Mouse (Mus musculus) kidney, embryonic 15.5 days (tissue): ENCODE measurements around the gene Lexm. TPM values are rescaled to one million over a fixed set of nuclear protein-coding genes. Genes with fewer than 3 reads are reported as not detected.

ENCODE experiments used
- ATAC-seq: fragments of 200-750 bp; cut with Nextera tagmentation; replicated peaks from 2 replicates; pipeline ENCODE4 v1.8.0; 2017; ENCODE audit warnings: moderate TSS enrichment; ENCODE audit not compliant: low FRiP score
- H3K27ac ChIP-seq: fragments of 300-500 bp; sonication (generic); 2 replicates; pipeline ENCODE4 v1.5.1; 2015; ENCODE audit warnings: mild to moderate bottlenecking, inconsistent platforms
- H3K27me3 ChIP-seq: fragments of 300-500 bp; sonication (generic); 2 replicates; pipeline ENCODE4 v1.6.1; 2015; ENCODE audit warnings: inconsistent platforms
- H3K36me3 ChIP-seq: fragments of 300-500 bp; sonication (generic); 2 replicates; pipeline ENCODE4 v1.6.1; 2015; ENCODE audit warnings: inconsistent platforms
- H3K4me1 ChIP-seq: fragments of 300-500 bp; sonication (generic); 2 replicates; pipeline ENCODE4 v1.6.1; 2015; ENCODE audit warnings: inconsistent platforms
- H3K4me2 ChIP-seq: fragments of 300-500 bp; sonication (generic); 2 replicates; pipeline ENCODE4 v1.6.1; 2015; ENCODE audit warnings: moderate library complexity, mild to moderate bottlenecking, inconsistent platforms
- H3K4me3 ChIP-seq: fragments of 300-500 bp; sonication (generic); replicated peaks from 2 replicates; pipeline ENCODE4 v1.5.1; 2015; ENCODE audit warnings: mild to moderate bottlenecking, inconsistent platforms
- H3K9ac ChIP-seq: fragments of 300-500 bp; sonication (generic); 2 replicates; pipeline ENCODE4 v1.6.1; 2015; ENCODE audit warnings: mild to moderate bottlenecking, inconsistent platforms
- H3K9me3 ChIP-seq: fragments of 300-500 bp; sonication (generic); replicated peaks from 2 replicates; pipeline ENCODE4 v1.6.1; 2016; ENCODE audit warnings: inconsistent platforms
- WGBS: fragments of 180-500 bp; shearing (Covaris S2); methylation state at CpG from one replicate; pipeline ENCODE4 v1.1.7; 2015; ENCODE audit warnings: mixed read lengths; 5-methylcytosine and 5-hydroxymethylcytosine counted together
- polyA plus RNA-seq: library from polyadenylated mRNA; unstranded; fragments of >200 nt; fragmentation: Nextera tagmentation; extraction: Ambion mirVana; gene quantifications from 2 replicates; pipeline ENCODE4 v1.2.1, GENCODE M21; 2015

Gene Lexm
- polyA plus RNA-seq, 1 experiment from 2014 or later = not detected

DNA sequence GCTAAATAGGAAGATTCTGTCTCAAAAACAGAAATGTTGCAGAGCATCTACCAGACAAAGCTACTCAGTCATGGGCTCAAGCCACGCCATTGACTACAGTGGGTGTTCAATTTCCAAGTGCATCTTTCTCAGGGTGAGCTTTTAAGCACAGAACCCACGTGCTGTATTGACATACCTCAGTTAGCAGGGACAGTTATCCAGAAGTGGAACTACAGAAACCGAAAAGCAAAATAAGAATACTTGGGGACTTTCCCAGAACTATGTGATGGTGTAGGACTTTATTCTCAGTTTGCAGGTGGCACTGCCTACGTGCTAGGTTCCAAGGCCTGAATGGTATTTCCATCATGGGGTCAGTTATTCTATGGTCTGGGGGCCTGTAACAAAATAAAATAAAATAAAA is 19.3 kb downstream of the Lexm start:
- Histone ChIP-seq H3K4me1 (no peaks in the 10 kb centered on the region), H3K27me3 (no peaks in the 10 kb centered on the region), H3K9me3 (no peaks in the 10 kb centered on the region), H3K9ac (no peak overlapping the region), H3K36me3 (no peaks in the 10 kb centered on the region), H3K4me3 (no peak overlapping the region), H3K4me2 (no peak overlapping the region), H3K27ac (no peak overlapping the region)
- WGBS = 85% methylated on average over 4 of the region's 4 CpGs
- ATAC-seq = no peak

DNA sequence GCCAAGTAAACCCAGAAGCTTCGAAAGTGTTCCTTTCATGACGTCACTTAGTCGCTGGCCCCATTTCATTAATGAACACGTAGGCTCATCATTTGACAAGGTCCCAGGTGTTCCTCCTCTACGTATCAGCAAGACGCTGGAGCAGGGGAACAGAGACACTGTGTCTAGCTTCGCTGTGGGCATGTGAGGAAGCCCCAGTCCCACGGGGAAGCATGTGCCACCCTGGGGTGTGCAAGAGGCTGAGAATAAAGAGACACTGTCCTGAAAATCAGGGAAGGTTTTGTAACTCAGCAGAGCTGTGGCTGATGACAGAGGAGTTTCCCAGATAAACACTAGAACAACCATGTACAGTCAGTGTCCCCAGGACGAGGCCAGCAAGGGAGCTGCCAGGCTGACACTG is 20.0 kb downstream of the Lexm start:
- Histone ChIP-seq H3K36me3 (no peaks in the 10 kb centered on the region), H3K27me3 (no peaks in the 10 kb centered on the region), H3K4me2 (no peak overlapping the region), H3K9ac (no peak overlapping the region), H3K4me1 (no peaks in the 10 kb centered on the region), H3K4me3 (no peak overlapping the region), H3K9me3 (no peaks in the 10 kb centered on the region), H3K27ac (no peak overlapping the region)
- 84% methylated on average over 9 of the region's 9 CpGs for WGBS
- no peak for ATAC-seq

DNA sequence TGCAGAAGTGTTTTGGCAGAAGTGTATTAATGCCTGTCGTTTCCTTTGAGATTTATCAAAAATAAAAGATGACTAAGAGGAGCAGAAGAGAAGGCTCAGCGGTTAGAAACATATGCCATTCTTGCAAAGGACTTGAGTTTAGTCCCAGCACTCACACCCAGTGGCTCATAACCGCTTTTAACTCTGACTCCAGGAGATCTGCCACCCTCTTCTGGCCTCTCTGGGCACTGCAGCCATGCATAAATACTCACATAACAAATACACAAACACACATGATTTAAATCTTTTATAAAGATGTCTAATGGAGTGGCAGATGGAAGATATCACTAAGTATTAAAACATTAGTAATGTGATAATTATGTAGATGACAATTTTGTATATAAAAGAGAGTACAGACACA is 20.8 kb downstream of the Lexm start:
- no peaks in the 10 kb centered on the region for H3K27me3 ChIP-seq
- H3K9ac ChIP-seq = no peak overlapping the region
- WGBS = 69% methylated on average over 3 of the region's 3 CpGs

DNA sequence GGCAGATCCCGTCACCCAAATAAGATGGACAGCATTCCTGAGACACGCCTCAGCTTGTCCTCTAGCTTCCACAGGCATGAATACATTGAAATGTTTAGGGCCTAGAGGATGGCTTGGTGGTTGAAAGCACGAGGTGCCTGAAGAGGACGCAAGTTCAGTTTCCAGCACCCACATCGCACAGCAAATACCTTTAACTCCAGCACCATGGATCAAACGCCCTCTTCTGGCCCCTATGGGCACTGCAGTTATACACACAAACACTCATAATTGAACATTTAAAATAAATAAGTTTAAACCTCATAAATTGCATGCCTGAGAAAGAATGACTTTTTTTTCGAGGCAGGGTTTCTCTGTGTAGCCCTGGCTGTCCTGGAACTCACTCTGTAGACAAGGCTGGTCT is 23.4 kb downstream of the Lexm start:
- Histone ChIP-seq H3K27me3 (no peaks in the 10 kb centered on the region), H3K27ac (no peak overlapping the region), H3K4me3 (no peak overlapping the region), H3K4me1 (no peaks in the 10 kb centered on the region), H3K36me3 (peaks cover 22% of the 10 kb centered on the region), H3K9ac (no peak overlapping the region), H3K9me3 (no peaks in the 10 kb centered on the region), H3K4me2 (no peak overlapping the region)
- WGBS = 67% methylated on average over 7 of the region's 7 CpGs
- no peak for ATAC-seq

More for the DNA sequence above, 20.8 kb downstream of the Lexm start:
- Histone ChIP-seq H3K9me3 (no peaks in the 10 kb centered on the region), H3K36me3 (0 out of 2 replicates have a peak, but pooled peaks cover 2% of the 10 kb centered on the region), H3K27ac (no peak overlapping the region), H3K4me2 (no peak overlapping the region), H3K4me1 (no peaks in the 10 kb centered on the region), H3K4me3 (no peak overlapping the region)
- ATAC-seq = no peak

DNA sequence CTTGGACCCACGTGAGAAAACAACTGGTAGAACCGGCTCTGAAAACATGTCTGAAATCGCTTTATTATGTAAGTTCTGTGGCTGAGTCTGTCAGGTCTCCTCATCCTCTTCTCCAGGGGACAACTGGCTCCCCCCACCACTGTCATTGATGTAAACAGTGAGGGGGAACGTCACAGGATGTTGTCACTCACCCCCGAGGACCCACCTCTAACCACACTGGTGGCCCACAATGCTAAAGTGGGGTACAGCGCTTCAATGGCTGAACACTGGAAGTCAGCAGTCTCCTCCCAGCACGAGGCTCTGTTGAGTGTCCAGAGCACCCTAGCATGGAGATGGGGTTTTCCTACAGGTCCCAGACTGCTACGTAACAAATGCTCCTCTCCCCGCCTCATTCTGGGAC is 26.2 kb downstream of the Lexm start:
- Histone ChIP-seq H3K4me2 (no peak overlapping the region), H3K36me3 (peaks cover 50% of the 10 kb centered on the region), H3K4me3 (no peak overlapping the region), H3K27ac (no peak overlapping the region), H3K27me3 (no peaks in the 10 kb centered on the region), H3K9ac (no peak overlapping the region), H3K9me3 (no peaks in the 10 kb centered on the region), H3K4me1 (no peaks in the 10 kb centered on the region)
- ATAC-seq = no peak
- WGBS = 86% methylated on average over 9 of the region's 9 CpGs

DNA sequence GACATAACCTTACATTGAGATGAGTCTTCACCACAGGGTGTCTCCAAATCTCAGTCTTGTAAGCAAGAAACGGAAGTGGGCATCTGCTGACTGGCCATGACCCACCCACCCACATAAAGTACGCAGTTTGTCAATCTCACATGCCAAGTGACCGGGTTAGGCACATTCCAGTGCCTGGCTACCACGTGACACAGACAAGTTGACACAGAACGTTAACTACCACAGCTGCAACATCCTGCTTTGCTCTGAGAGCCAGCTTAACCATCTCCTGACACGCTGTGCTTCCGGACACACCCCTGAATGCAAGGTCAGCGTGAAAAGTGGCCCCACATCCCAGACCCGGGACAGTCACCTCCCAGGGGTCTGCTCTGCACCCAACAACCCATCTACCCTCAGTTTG is 26.9 kb downstream of the Lexm start:
- no peaks in the 10 kb centered on the region for H3K9me3 ChIP-seq
- ATAC-seq = 0 out of 2 replicates have a peak, but pooled peaks have one; percentile 9
- no peak overlapping the region for H3K27ac ChIP-seq
- no peak overlapping the region for H3K4me2 ChIP-seq
- H3K4me3 ChIP-seq = no peak overlapping the region
- H3K4me1 ChIP-seq = no peaks in the 10 kb centered on the region
- H3K36me3 ChIP-seq = peaks cover 57% of the 10 kb centered on the region
- H3K9ac ChIP-seq = no peak overlapping the region
- WGBS = 60% methylated on average over 9 of the region's 9 CpGs
- no peaks in the 10 kb centered on the region for H3K27me3 ChIP-seq

DNA sequence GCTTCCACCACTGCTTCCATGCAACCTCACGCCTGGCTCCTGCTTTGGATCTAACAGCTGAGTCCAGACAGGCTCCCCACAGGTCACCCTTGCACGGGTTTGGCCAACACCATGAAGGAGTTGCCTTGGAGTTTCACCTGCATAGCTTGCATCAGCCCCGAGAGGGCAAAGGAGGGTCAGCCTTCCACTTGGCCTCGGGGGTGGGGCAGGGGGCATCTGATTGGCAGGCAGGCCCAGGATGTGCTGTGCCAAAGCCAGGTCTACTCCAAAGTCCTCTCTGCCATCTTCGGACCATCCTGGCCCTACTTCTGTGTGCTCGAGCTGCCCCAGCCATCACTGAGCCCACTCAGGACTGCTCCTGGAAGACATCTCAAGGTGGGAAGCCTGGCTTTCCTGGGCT is 30.0 kb downstream of the Lexm start:
- WGBS = 87% methylated on average over 6 of the region's 6 CpGs
- no peaks in the 10 kb centered on the region for H3K4me1 ChIP-seq
- H3K36me3 ChIP-seq = peaks cover 88% of the 10 kb centered on the region
- H3K27ac ChIP-seq = no peak overlapping the region
- ATAC-seq = no peak
- no peak overlapping the region for H3K9ac ChIP-seq
- H3K4me2 ChIP-seq = no peak overlapping the region
- H3K9me3 ChIP-seq = no peaks in the 10 kb centered on the region
- no peak overlapping the region for H3K4me3 ChIP-seq
- H3K27me3 ChIP-seq = no peaks in the 10 kb centered on the region

DNA sequence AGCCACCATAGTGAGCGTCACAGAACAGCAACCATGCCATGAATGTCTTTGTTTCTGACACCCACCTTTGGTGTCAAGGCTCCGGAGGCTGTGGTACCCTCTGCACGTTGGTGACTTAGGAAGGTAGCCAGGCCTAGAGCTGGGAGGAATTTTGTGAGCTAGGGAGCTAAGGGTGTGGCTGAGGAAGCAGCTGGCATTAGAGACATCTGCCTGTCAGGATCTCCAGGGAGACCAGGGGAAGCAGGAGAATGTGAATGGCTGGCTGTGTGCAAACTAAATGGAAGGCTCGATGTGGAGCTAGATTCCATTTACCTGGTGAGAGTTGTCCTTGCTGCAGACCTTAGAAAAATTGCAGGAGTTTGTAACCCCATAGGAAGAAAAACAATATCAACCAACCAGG is 32.4 kb downstream of the Lexm start:
- no peak overlapping the region for H3K4me2 ChIP-seq
- no peak overlapping the region for H3K9ac ChIP-seq
- no peak overlapping the region for H3K4me3 ChIP-seq
- peaks cover 99% of the 10 kb centered on the region for H3K36me3 ChIP-seq
- H3K27me3 ChIP-seq = no peaks in the 10 kb centered on the region
- H3K27ac ChIP-seq = no peak overlapping the region
- WGBS = 84% methylated on average over 4 of the region's 4 CpGs
- H3K9me3 ChIP-seq = no peaks in the 10 kb centered on the region
- H3K4me1 ChIP-seq = no peaks in the 10 kb centered on the region
- no peak for ATAC-seq

DNA sequence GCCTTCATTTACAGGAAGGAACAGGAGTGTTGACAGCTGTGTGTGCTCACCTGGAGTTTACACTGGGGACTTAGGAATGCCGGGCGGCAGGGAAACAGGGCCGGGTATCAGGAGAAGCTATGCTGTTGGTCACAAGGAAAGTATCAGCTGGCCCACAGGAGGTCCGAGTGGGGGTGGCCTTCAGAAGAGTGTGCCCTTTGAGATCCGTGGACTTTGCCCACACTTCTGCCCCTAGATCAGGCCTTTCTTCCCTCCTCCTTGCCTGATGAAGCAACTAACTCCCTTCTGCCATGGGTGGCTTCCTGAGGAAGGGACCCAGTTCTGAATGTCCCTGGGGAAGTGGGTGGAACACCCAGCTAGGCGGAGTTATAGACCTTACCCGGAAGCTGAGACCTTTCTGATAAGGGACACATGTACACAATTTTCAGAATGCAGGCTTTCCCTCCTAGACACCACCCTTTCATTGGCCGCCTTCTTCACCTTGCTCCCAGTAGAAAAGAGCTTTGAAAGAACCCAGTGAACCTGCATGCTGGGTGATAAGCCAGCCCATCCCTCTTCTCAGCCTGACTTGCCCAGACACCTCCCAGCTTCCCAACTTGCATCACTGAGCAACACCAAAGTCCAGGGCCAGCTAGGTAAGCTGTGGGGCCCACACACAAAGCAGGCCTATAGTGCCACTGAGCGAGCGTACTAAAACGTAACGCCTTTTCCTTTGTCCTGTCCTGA is 34.5 kb downstream of the Lexm start:
- Histone ChIP-seq H3K9ac (no peak overlapping the region), H3K4me3 (no peak overlapping the region), H3K4me1 (no peaks in the 10 kb centered on the region; the same call in 1 of the 2 replicates), H3K27me3 (no peaks in the 10 kb centered on the region), H3K36me3 (peaks cover 99% of the 10 kb centered on the region), H3K4me2 (no peak overlapping the region), H3K27ac (no peak overlapping the region), H3K9me3 (no peaks in the 10 kb centered on the region)
- WGBS = 86% methylated on average over 12 of the region's 12 CpGs
- peak; percentile 69 for ATAC-seq

DNA sequence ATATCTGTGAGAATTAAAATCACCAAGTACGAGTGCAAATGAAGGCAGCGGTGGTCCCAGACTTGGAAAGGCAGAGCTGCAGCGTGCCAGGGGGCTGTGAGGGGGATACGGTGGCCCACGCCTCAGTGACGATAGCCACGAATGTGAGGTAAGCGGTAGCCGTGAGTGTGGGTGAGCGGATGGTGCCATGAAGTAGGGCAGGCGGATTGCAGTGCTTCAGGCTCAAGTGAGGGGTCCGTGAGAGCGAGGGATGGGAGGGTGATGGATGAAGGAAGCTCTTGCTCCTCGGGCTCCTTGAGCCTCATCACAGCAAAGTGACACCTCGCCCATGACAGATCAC is 35.2 kb downstream of the Lexm start:
- no peak overlapping the region for H3K27ac ChIP-seq
- H3K27me3 ChIP-seq = no peaks in the 10 kb centered on the region
- H3K4me1 ChIP-seq = peaks cover 3% of the 10 kb centered on the region; the same call in 1 of the 2 replicates
- H3K4me2 ChIP-seq = no peak overlapping the region
- WGBS = 91% methylated on average over 15 of the region's 15 CpGs
- H3K9ac ChIP-seq = no peak overlapping the region
- peaks cover 98% of the 10 kb centered on the region for H3K36me3 ChIP-seq
- H3K9me3 ChIP-seq = no peaks in the 10 kb centered on the region
- no peak for ATAC-seq
- no peak overlapping the region for H3K4me3 ChIP-seq

DNA sequence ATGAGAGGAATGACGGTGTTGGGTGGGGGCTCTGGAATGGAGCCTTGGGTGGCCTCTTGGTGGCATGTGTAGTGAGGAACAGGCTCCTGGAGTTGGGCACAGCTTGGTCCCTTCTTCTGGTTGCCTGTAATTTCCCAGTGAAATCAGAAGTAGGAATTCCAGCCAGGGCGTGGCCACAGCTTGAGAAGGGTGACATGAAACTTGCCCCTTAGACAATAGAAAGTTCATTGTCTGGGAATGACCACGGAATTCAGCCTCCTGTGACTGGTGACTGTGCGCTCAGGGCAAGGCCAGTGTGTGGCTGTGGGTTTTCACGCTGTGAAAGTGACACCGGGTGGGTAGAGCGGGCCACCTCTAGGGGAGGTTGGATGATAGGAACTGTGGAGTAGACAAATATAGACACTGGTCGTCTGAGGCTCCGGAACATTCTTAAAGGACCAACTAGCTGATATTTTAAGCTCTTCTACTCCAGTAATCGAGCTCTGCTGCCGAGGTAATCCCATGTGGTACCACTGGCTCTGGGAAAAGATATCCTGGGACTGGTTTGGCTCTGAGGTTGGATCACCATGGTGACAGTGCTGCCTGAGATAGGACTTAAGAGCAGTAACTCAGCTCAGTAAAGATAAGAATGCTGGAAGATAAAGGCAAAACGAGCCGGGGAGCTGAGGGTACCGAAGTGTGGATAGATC is 35.7 kb downstream of the Lexm start:
- 84% methylated on average over 14 of the region's 14 CpGs for WGBS
- no peaks in the 10 kb centered on the region for H3K9me3 ChIP-seq
- H3K9ac ChIP-seq = no peak overlapping the region
- H3K36me3 ChIP-seq = peaks cover 98% of the 10 kb centered on the region
- H3K4me2 ChIP-seq = no peak overlapping the region
- no peak overlapping the region for H3K27ac ChIP-seq
- no peaks in the 10 kb centered on the region for H3K27me3 ChIP-seq
- H3K4me1 ChIP-seq = peaks cover 3% of the 10 kb centered on the region; the same call in 1 of the 2 replicates
- H3K4me3 ChIP-seq = no peak overlapping the region
- ATAC-seq = no peak

DNA sequence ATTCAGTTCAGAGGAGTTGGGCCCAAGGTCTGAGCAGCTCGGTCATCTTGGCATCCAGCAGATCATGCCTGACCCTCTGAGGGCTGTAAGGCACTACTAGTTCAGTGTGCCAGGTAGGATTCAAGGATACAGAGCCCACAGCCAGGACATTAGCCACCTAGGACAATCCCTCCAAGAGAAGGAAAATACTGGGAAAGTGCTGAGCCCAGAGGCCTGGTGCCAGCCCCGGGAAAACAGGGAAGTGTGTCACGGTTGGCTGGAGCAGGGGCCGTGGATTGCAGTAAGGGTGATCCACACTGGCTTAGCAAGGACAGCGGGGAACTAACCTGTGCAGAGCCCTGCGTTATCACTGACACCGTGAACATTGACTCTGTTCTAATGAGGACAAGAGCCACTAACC is 39.5 kb downstream of the Lexm start:
- no peak overlapping the region for H3K27ac ChIP-seq
- H3K27me3 ChIP-seq = no peaks in the 10 kb centered on the region
- H3K36me3 ChIP-seq = peaks cover 98% of the 10 kb centered on the region
- no peak for ATAC-seq
- H3K4me1 ChIP-seq = peaks cover 3% of the 10 kb centered on the region; the same call in 1 of the 2 replicates
- no peak overlapping the region for H3K4me3 ChIP-seq
- H3K4me2 ChIP-seq = no peak overlapping the region
- 72% methylated on average over 7 of the region's 7 CpGs for WGBS
- no peak overlapping the region for H3K9ac ChIP-seq
- H3K9me3 ChIP-seq = no peaks in the 10 kb centered on the region
